Mouse (Mus musculus) adipocyte (in vitro differentiated cells): ENCODE data around the gene 1700001P01Rik.
A peak's percentile ranks its signal among the peaks of the same experiment; 100 is the strongest.

Experiments used
- DNase-seq: peaks from one replicate; pipeline ENCODE4 v3.0.0-alpha.2; 2016; ENCODE audit warnings: low spot score

Gene 1700001P01Rik

DNA sequence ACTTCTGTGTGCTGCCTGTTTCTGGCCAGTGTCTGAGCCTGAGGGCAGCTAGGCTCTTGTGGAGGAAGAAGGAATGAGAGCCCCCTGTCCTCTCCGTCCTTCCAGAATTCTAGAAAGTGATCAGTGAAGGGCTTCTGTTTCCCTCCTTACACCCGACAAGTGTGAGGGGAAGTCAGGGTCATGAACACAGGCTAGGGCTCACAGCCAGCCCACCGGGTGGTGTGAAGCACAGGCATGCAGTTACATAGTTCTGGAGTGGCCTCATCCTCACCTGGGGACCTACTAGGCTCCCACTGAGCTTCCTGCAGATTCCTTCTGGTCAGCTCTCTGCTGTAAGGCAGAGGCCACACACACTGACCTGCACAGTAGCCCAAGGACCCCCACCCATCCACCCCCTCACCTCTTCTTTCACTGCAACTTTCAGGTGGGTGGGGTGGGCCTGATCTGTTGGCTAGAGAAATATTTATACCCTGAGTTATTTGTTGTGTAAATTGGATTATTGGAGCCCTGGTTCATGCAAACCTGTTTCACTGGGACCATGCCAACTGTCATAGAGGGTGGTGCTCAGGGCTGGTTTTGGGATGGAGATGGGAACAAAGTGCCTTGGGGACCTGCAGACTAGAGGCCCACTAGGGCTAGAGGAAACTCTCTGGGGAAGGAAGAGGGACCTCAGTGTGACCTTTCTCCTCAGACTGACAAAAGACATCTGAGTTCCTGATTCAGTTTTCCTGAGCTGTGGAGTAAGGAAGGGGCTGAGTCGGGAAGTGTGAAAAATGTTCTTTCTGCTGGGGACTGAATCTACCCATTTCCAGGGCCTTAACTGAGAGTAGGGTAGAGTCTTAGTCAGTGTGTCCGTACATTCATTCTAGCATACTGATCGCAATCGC, 33.8 kb upstream of the 1700001P01Rik start:
- DNase-seq, result no peak

DNA sequence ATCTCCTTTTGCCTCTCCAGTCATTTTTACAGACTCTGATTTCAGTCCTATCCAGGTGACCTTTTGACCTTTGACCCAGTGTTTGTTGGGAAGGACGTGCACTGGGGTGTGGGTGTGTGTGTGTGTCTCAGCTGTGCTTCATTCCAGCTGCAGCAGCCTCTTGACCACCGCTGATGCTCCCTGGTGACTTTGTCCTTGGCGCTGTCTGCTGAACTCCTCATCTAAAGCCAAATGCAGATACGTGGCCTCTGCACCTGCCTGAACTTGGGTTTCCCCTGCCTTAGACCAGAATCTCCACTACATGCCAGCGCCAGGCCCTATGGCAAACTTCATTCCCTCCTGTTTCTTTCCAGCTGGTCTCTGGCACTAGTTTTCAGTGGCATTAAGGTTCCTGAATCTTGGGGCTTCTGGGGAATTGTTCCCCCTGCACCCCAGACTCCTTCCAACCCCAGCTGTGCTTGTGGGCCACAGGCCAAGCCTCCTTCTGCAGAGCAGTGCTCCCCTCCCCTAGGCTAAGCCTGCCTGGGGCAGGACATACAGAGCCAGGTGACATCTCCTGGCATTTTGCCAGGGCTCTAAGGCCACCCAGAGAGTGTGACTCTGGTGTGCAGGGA, 33.0 kb upstream of the 1700001P01Rik start:
- DNase-seq, result no peak

DNA sequence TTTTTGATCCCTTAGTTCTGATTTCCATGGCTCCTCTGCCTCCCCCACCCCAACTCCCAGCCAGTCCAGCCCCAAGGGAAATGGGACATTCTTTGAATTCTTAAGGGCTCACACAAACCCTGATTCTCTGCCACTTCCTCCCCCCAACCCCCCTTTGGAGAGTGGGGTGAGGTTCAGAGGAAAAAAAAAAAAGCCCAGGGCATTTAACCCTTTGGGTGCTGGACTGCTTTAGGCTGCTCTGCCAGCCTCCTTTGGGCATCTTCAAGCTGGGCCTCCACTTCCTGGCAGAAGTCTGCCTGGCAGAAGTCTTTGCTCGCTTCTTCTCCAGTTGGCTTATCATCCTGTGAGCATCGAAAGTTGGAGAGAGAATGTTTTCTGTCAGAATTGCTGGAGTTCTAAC, 32.4 kb upstream of the 1700001P01Rik start:
- peak; percentile 74 for DNase-seq

DNA sequence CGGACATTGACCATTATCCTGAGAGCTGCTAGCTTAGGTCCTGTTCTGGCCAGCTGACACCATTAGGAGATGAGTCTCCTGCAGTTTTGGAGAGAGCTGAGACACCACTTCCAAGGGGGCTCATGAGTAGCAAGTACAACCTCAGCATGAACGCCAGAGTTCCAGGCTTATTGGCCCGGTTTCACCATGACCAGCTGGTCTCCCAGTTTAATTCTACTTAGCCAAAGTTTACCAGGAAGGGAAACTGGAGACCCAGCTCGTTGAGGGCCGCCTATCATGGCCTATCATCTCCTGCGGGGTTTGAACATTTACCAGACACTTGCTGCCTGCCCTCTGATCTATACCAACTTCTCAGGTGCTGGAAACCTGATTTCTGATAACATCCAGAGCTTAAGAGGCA, 31.9 kb upstream of the 1700001P01Rik start:
- DNase-seq, result no peak

DNA sequence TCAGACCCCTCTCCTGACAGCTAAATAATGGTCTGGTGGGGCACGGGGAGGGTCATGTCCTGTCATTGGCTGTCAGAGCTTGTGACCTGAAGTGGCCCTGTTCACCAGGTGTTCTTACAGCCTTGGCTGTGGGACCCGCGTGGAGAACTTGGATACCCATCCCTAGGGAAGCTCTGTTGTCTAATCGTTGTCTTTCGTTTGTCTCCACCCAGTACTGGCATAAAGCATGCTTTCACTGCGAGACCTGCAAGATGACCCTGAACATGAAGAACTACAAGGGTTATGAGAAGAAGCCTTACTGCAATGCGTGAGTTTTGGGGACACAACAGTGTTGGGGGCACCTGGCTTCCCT, 30.9 kb upstream of the 1700001P01Rik start:
- no peak for DNase-seq

DNA sequence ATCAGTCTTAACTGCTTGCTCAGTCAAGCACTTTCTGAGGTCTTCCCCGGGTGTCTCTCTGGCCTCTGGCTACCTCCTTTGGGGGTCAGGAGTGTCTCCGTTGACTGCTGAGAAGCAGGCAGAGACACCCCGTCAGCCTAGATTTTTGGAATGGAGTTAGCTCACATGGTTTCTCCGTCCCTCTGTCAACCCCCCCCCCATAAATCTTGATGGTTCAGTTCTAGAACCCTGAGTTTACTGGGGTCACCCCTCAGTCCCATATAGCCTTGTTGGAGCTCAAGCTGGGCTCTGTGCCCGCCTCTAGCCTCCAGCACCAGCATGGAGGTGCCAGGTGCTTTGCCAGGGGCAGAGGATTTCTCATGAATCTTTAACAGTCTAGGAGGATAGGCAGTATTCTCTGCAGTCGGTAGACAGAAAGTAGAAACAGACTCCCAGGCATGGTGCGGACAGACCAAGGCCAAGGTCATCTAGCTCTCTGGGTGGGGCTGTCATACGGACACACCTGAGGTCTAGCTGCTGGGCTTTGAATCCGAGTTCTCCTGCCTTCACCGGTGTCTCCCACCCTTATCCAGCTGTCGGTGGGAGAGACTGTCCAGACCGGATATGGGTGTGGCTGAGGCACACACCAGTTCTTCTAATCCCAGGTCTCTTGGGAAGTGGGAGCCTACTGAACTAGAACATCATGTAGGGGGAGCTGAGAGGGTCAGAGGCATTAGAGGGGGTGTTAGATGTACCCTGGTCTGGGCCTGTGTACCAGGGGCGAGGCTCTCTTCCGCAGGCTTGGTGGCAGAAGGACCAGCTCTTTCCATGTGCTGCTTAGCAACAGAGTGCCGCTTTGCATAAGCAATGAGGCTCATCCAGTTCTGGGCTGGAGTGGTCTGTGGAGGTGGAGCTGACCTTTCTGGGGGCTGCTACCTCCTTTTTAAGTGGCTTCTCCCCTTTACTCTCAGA, 30.2 kb upstream of the 1700001P01Rik start:
- DNase-seq, result no peak

DNA sequence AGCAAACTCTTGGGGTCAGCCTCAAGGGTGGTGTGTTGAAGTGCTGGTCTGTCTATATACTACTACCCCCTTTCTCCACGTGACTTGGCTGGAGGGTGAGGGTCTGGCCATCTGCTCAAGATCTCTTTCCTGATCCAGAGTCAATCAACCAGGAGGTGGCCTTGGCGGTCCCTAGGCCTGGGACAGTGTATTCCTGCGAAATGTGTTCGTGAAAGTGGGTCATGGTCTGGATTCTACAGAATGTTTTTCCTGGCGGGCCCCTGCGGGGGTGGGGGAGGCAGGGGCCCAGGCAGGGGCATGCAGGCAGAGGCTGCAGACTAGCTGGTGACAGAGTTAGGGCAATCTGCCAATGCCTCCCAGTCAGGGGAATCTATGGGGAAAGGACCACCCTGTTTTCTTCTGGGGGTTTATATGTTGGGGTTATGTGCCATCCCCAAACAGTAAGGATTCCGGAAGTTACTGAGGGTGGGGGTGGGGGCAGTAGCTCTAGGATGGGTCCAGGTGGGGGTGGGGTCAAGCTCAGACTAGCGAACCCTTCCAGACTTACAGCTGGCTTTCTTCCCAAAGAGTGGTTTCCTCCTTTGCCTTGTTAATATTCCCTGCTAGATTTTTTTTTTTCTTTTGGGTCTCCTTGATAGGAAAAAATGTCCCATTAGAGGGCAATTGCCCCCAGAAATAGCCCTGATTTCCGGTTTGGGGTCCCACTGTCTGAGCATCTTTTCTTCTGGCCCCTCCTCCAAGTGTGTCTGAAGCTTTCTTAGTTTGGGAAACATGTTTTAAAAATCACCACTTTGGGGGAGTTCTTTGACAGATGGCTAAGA, 29.3 kb upstream of the 1700001P01Rik start:
- peak; percentile 55 for DNase-seq

DNA sequence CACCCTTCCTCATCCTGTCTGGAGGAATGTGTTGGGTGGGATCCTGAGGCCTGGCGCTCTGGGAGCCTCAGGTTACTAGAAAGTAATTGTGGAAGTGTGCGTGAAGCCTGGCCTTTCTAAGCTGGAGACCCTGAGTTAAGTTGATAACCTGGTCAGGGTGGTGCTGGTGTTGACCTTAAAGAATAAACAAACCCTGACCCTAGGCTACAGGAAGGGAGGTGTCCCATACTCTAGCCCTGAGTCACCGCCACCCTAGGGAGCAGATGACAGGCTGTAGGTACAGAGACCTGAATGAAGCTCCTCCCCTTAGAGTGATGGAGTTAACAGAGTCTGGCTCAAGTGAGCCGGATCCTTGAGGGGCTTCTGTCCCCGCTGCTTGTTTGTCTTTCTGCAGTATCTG, 28.1 kb upstream of the 1700001P01Rik start:
- DNase-seq, result no peak

DNA sequence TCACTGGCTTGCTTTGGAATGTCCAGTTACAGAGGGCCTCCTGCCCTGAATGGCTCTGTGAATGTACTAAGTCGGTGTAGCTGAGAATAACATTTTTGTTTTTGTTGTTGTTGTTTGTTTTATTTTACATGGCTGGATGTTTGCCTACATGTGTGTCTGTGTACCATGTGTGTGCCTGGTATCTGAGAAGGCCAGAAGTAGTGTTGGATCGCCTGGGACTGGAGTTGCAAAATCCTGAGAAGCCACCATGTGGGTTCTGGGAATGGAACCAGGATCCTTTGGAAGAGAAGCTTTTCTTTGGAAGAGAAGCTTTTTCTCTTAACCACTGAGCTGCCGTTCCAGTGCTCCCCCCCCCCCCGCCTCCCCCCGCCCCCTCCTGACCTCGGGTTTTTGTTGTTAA, 26.8 kb upstream of the 1700001P01Rik start:
- DNase-seq, result peak; percentile 80

DNA sequence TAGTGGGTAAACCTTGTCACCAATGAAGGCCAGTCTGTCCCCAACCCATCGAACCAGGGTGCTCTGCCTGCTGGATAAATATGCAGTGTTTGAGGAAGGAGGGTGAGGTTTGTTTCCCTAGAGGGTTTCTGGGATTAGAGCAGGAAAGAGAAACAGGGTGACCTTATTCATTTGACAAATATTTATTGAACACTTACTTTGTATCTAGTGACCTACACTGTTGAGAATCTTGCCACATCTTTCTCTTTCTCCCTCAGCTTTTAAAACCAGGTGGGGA, 26.4 kb upstream of the 1700001P01Rik start:
- no peak for DNase-seq

DNA sequence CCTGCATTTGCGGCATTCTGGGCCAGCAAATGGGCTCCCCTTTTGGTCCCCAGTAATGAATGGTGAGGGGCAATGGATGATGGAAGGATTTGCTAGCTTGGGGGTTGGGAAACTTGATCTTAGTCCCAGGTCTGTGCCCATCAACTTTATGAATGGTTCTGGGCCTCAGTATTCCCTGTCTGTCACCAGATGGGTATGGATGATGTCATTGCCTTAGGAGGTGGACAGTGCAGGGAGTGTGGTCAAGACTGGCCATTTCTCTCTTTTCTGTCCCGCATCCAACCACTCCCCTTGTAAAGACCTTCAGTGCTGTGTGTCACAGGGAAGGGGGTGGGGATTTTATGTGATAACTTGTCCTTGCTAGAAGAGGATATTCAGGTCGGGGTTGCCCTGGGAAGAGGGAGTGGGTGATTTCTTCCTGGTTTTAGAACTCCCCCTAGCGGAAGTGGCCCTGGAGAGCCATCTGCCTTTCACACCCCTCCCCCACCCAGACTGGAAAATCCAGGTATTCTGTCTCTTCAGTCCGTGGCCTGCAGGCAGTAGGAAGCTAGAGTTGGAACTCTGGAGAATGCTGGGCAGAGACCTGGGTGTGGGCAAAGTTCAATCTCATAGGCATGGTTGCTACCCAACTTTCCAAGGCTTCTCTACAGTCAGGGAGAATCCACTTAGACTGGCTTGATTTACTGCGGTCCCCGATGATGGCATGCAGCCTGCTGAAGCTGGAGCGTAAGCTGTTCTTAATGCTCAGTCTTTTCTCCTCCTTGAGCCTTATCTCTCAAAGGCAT, 25.9 kb upstream of the 1700001P01Rik start:
- peak; percentile 72 for DNase-seq

DNA sequence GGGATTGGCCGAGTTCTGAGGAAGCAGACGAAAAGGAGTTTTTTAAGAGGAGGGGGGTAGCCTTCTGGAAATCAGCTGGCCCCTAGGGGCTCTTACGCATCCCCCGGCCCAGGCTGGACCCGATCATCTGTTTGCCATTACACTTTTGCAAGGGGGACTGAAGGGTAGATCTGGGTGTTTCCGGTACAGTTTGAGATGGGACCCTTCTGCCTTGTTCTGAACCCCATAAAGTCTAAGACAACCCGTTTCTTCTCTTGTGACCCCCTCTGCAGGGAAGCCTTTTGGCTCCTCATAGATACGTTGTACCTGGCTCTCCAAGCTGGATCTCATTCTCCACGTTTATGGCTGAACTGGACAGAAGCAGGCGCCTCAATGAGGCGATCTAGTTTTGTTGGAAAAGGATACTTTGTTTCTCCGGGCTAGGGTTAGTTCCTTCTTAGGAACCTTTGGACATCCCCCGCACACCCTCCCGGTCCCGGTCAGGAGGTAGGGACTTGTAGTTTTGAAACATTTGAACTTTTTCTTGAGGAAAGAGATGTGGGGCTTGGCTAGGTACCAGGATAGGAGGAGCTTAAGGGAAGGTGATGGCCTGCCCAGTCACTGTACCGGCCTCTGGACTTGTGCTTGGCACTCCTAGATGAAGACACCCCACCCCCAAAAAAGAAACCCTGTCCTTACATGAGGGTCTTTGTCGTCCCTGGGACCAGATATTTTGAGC, 25.1 kb upstream of the 1700001P01Rik start:
- peak; percentile 75 for DNase-seq

DNA sequence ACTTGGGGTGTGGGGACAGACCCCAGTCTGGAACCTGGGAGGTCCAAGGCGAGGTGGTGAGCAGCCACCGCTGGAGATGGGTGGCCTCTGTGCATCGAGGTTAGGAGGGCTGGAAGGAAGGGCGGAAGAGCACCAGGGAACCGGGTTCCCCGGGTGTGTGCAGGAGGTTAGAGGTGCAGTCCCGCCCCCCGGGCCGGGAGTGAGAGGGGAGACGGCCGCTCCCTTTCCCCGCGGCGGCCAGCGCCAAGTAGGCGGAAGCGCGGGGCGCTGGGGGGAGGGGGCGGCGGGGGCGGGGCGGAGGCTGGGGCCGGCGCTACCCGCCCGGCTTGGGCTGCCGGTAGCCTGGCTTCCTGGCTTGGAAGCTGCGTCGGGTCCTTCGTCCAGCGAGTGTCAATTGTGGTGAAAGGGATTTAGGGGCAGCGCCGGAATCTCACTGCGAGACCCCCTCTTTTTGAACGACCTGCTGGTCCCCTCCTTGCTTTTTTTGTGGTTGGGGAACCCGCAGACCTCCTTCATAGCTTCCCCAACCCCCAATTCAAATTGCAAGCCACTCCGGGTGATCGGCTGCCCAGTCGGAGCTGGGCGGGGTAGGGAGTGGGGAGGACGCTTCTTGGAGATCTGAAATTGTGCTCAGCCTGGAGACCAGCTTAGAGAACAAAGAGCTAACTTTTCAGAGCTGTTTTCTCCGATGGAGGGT, 24.4 kb upstream of the 1700001P01Rik start:
- peak; percentile 71 for DNase-seq

DNA sequence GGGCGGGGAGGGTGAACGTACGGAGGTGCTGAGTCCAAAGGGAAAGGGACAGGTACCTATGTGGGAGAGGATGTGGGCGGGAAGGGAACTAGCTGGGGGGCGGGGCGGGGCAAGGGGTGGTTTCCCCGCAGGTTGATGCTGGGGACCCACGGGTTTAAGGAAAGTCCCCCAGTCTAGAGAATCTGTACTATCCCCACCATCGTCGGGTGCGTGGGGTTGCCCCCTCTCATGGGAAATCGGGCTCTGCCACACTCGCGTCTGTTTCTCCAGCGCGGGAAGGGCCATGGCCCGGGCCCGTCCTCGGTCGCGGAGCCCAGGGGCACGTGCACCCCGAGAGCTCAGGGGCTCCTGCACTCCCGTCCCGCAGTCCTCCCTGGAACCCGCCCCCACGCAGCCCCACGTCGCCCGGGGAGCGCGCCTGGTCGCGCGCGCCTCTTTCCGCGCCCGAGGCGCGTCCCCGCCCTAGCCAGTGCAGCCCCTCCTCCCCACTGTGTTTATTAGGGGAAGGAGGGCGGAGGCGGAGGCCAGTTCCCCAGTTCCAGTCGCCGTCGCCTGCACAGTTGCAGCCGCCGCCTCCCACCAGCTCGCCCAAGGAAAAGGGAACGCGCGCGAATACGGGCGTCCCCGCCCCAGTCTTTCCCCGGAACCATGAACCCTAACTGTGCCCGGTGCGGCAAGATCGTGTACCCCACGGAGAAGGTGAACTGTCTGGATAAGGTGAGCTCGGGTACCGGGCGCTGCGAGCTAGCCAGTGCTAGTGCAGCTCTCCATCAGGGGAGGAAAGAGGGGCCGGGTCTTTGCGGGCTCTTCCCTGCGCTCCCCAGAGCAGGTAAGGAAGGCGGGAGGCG, 23.7 kb upstream of the 1700001P01Rik start:
- DNase-seq, result peak; percentile 75

DNA sequence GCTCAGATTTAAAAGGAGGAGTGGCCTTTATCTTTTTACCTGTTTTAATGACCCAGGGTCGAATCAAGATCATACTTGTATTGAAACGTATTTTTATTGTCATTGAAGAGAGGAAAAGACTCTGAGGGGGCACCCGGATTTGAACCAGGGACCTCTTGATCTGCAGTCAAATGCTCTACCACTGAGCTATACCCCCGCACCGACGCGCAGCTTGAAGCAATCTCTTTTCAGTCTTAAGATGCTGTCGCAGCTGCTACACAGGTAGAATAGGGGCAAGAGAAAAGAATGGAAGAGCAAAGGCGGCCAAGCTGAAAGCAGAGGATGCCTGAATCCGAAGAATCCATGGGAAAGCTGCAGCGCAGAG, 23.0 kb upstream of the 1700001P01Rik start, which contains the start of gene Lasp1:
Gene Lasp1, plus strand, starts transcription at position 219 of the 364 bp plus-strand sequence.
- DNase-seq, result peak; percentile 63

DNA sequence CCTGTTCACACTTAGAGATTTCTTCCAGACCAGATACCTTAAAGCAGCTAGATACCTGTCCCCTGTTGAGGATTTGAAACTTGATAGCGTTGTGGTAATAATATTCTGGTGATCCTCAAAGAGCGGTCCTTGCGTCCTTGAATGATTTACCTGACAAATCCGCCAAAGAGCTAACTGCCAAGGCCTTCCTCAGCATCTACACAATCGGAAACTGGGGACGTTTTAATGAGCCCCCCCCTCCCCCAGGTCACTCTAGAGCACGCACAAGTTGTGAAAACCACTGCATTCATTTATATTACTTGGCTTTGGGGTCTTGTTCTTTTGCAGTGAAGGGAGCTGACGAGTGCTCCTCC, 22.3 kb upstream of the 1700001P01Rik start:
- no peak for DNase-seq

DNA sequence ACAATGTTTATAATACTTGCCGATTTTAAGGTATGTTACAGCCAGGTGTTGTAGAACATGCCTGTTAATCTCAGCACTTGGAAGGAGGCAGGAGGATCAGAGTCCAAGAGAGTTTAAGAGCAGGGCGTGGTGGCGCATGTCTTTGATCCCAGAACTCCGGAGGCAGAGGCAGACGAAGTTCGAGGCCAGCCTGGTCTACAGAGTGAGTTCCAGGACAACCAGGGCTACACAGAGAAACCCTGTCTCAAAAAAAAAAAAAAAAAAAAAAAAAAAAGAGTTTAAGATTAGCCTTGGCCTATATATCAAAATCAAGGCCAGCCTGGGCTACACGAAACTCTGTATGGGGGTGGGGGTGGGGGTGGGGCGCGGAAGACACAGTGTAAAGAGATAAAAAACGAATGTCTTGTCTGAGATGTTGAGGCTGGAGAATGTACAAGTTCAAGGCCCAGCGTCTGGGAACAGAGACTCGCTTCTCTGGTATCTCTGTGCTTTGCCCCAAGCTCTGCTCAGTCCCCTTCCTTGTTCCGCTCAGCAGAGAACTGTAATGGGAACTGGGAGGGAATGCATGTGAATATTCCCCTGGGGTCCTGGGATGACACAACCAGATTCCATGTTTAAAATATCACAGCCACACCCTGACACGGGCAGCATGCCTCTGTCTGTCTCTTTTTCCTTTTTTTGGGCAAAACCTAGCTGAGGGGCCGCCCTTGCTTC, 21.8 kb upstream of the 1700001P01Rik start:
- no peak for DNase-seq

DNA sequence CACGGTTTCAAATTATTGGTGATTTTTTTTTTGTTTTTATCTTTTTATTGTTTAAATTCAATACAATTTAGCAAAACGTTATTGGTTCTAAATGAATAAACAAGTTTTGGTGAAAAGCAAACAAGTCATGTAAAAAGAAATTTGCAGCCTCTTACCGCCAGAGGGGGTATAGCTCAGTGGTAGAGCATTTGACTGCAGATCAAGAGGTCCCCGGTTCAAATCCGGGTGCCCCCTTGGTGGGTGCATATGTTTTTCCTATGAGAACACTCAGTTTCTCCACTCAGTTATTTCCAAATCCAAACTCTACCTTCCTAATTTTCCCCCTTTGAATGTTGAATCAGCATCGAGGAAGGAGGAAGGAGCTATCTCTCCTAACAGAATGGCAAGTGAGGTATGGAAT, 21.2 kb upstream of the 1700001P01Rik start:
- DNase-seq, result peak; percentile 67
